Mouse (Mus musculus) heart, postnatal 0 days (tissue): Measurements from ENCODE around the gene Il10rb.

Source experiments
- CTCF ChIP-seq: IDR thresholded peaks from 2 replicates; pipeline ENCODE4 v1.5.1; 2016; ENCODE audit warnings: antibody characterized with exemption, control low read depth, low read depth
- EP300 ChIP-seq: IDR thresholded peaks from 2 replicates; pipeline ENCODE4 v1.6.1; 2016; ENCODE audit warnings: antibody characterized with exemption, low read depth

- TF ChIP-seq CTCF (peak; percentile 61), EP300 (peak; percentile 58; the same call in 1 of the 2 replicates)
Measured at GRCm38 (mm10) chr16:91441366-91441765, 35.4 kb downstream of the Il10rb start.
